14 mouse cellular contexts compared by ENCODE assay signal in genomic region chr8:64804971-64805370, GRCm38 (mm10).
"Had no signal": no experiment of that assay in that cellular context is flagged by ENCODE, and none has a peak within 500 bp of the region (broad histone marks: within the 10 kb centered on the region; RNA-seq: fewer than 3 reads in every experiment).

No protein-coding gene starts in this region.

- DNase-seq: kidney, adult 2 months; kidney, postnatal 25 days; lung, adult 2 months; lung, postnatal 10 days; lung, postnatal 4 days; right cerebral cortex, postnatal 14 days; thymus, postnatal 36 days had no signal

- ATAC-seq: midbrain, embryonic 15.5 days had no signal

- H3K4me3 ChIP-seq: kidney, embryonic 15.5 days; limb, embryonic 15.5 days; megakaryocyte, embryonic 14.5 days; midbrain, embryonic 15.5 days; neural tube, embryonic 13.5 days; stomach, embryonic 15.5 days had no signal

- H3K27ac ChIP-seq: kidney, embryonic 15.5 days; limb, embryonic 15.5 days; liver, embryonic 14.5 days; midbrain, embryonic 15.5 days; neural tube, embryonic 13.5 days; stomach, embryonic 15.5 days had no signal
